Mouse (Mus musculus): Measurements from ENCODE around the gene Cbln1. TPM values are rescaled to one million over a fixed set of nuclear protein-coding genes. Genes with fewer than 3 reads are reported as not detected.

The Cbln1 gene
- 1 to 10 TPM; 3.4 to 4.0 TPM for total RNA-seq (2021)

DNA sequence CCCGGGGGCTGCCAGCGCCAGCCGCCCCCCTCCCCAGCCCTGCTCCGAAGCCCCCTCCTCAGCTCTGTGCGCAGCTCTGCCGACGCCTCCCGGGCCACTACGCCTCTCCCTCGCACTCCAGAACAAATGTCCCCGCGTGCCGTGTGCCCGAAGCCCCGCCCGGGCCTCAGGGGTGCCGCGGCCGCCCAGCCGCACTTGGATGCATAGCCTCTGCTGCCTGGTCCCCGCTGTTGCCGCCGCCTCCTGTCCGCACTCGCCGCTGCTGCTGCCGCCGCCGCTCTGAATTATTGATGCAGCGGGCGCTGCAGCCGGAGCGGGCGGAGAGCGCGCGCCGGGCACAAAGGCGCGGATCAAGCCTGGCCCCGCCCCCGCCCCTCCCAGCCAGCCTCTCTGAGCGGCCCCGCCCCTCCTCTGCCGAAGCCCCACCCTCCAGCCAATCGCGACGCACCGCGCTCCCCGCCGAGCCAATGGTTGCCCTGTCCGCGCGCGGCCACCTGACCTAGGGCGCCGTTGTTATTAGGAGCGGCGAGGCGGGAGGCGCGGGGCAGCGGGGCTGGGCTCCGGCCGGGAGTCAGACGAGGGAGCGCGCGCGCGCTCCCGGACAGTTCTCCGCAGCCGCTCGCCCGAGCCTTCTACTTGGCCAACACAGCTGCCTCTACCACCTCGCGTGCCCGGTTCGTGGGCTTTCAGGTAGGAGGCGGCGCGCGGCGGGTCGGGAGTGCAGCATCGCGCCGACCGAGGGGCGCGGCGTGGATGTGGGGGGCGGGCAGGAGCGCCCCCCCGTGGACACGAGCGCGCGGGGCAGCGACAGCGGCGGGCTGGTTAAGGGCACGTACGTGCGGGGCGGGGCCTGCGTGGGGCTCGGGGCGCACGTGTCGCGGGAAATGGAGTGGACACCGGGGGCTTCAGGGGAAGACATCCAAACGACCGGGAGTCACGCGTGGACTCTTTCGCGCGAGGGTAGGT, at the start of gene Cbln1:
Cbln1 (minus strand) TSS at position 339 of the 966 bp plus-strand sequence.
- DNase-seq = peak; percentile 80 to 81

DNA sequence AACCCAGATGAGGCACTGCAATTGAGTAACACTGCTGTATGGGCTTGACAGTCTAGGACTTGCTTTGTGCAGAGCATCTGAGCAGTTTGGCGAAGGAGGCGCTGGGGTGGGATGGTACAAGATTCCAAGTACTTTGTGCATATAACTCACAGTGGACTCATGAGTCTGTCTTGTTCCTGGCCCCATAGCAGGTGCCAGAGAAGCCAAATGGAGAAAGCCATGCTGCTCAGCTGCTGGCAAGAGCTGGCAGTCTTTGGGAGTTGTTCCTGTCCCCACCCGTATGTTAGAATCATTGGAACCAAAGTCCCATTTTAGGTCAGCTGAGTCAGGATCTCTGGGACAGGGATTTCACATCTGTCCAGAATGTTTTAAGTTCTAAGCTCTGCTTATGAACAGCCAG, 44.7 kb upstream of the Cbln1 start:
- DNase-seq = no peak

DNA sequence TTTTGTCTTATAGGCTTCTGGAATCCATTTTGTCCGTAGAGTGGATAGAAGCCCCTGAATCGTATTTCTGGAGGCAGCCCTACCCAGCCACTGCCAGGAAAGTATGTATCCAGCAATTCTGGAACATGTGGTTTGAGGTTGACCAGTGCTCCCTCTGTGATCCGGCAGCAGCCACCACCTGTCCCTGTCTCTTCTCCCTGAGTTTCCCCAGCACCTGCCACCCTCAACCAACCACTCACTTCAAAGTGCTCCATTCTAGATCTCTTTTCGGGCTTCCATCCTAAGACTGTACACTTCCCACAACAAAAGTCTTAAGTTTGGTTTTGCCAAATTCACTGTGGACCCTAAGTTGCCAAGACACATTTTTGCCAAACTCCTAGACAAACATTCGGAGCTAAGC, 41.4 kb upstream of the Cbln1 start:
- no peak for DNase-seq

DNA sequence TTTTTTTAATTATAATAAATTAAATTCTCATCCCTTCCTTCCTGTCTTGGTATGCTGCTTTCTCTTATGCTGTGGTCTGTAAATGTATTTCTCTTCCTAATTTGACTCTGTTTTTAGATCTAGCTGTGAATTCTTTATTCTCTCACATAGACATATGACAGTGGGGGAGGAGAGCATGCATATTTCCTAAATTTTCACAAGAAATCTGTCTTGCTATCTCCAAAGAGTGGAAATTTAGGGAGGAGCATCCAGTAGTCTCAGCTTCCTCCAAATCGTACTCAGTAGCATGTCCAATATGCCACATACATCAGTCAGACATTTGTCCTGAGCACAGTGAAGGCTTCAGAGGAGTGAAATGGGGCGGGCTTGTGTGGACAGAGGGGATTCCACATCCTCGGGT, 40.9 kb upstream of the Cbln1 start:
- DNase-seq = no peak

DNA sequence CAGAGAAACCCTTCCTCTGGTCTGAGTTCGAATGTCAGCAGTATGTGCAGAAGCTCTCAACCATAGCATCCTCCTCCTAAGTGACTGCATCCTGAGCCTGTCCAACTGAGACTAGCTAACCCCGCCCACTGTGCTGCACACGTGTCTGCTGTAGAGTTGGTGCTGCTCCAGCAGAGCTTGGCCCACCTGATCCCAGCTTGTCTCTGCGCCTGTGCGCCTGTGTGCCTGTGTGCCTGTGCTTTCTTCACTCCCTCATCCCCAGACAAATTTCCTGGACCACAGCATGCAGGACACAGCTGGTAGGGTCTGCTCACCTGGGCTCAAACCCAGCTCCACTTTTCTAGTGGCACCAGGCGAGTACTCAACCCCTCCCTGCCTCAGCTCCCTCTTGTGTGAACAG, 40.2 kb upstream of the Cbln1 start:
- DNase-seq = no peak

DNA sequence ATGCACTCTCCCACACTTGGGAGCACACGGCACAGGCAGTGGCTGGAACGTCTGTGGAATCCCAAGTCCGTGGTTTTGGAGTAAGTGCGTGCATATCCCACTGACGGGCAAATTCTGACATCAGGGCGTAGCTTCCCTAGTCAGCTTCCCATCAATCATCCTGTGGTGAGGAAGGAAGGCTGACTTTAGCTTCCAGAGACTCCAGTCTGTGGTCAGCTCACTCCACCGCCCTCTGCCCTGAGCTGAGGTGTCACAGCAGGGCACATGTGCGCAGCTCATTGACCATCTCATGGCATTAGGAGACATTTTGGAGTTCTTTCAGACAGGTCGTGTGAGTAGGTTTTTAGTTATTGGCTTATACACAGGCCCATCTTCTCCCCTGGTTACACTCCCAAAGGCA, 34.6 kb upstream of the Cbln1 start:
- DNase-seq = no peak

DNA sequence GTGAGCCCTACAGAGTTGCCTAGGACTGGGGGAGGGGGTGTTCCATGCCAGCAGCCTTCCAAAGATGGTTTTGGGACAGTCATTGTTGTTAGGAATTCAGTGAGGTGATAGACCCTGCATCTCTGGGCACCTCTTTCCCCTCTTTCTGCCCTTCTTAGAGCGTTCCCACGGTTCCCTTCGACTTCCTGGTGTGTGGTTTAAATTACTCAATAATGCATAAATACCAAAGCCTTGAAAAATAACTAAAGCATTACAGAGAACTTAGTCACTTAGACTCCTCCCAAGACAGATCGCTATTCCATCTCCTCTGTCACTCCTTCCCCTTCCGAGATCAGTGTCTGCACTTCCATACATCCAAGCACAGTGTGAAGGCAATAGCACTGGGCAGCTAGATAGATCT, 32.0 kb upstream of the Cbln1 start:
- DNase-seq = no peak

DNA sequence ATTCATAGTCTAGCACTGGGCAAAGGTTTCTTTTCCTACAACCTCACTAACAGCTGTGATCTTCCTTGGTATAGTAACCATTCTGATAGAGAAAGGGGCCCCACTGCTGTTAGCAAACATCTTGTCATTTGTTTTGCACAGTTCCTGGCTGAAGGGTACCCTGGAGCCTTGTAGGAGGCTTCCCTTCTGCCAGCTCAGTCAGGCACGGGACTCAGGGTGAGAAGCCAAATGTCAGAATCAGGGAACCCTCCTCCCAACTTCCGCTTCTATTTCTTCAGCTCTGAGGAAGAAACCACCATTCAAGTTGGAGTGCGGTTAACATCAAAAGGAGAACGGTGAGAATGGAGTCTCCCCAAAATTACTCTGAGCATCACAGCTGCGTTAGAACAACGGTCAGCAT, 30.3 kb upstream of the Cbln1 start:
- DNase-seq = no peak

DNA sequence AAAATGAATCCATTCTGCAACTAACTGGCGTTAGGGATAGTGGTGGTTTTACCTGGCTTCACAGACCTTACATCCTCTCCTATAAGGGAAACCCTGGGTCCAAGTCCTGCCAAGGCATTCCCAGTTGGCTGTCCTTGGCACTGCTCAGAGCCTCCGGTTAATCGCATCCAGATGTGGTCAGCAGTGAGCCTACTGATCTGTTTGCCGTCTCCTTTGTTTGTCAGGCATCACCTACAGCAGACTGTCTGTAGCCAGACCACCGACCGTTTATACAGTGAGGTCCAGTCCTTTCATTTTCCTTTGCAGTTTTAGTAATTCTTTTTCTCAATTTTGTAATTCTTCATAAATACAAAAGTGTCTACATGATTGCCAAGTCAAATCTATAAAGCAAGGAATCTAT, 25.2 kb upstream of the Cbln1 start:
- DNase-seq = no peak

DNA sequence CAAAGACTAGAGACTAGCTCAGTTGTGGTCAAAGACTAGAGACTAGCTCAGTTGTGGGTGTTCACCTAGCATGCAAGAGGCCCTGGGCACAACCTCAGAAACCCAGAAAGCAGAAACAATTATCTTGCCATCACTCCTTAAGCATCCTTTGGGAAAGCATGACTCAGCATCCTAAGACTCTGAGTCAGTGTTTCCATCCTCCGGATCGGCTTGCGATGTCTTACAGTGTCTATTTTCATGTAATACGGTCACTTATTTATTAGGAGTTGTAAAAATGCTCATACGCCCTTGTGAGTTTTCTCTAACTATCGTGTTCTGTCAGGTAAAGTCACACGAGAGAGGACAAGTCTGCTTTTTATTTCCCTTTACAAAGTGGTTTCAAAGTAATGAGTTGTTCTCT, 24.1 kb upstream of the Cbln1 start:
- DNase-seq = no peak

DNA sequence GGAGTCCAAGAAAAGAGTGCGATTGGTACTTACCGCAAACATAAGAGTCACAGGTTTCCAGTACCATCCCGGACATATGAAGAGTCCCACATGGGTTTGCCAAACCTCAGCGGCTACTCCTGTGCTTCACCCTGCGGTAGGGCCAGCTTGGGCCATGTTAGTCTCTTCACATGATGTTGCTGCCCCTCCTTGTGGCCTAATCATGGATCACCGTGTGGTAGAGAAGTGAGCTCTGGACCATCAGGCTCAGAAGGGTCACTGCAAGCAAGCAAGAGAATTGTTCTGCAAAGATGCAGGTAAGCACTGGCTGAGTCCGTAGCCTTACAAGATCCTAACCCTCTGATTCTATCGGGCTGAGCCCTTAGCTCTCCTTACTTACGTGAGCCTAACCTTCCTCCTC, 22.5 kb upstream of the Cbln1 start:
- no peak for DNase-seq

DNA sequence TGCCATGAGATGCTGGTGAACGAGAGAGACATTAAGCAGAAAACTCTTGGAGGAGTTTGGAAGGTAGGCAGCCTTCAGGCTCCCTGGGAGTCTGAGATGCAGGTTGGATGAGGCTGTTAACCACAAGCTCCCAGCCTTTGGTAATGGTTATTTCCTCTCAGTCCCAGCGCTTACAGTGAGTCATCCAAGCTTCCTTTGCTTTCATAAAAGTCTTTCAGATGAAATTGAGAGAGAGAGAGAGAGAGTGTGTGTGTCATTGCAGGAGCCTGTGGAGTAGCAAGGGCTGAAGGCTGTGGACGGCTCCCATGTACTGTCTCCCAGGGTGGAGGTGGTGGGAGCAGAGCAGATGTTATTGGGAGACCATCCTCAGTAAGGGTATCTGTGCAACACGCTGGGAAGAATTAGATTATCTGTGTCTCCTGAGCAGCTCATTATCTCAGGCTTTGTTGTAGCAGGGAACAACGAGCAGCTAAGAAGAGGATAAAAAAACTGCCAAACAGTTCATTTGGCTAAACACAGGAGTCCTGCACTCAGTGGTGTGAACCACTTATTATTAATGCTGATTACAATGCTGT, 17.5 kb upstream of the Cbln1 start:
- DNase-seq = no peak

DNA sequence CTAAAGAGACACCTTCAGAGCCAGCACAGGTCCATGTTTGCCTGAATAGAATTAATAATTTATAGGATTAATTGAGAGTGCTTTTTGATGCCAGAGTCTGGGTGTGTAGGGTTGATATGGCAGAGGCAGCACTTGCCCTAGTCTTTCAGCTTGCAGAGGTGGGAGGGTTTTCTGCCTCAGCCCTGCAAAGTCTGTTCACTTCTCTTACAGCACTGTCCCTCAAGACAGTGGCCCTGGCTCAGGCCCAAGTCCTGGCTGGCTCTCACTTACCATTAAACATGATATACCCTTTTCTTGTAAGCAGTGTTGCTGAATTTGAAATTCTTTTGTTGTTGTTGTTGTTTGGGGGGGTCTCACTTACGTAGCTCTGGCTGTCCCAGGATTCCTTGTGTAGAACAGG, 9.0 kb upstream of the Cbln1 start:
- no peak for DNase-seq

DNA sequence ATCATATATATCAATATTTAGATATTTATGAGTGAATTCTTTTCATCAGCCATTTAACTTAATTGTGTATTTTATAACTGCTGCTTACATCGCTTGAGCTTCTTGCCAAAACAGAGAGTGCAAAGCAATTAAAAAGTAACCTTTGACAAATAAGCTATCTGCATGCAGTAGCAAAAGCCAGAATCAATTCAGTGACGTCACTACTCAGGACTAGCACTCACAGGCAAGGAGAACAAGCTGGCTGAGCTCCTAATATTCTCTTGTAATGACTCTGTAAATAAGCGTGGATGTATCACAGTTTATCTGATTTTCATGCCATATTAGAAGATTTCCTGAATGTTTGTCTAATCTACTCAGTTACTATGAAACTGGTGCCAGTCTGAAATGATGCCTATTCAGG, 5.8 kb upstream of the Cbln1 start:
- DNase-seq = no peak

DNA sequence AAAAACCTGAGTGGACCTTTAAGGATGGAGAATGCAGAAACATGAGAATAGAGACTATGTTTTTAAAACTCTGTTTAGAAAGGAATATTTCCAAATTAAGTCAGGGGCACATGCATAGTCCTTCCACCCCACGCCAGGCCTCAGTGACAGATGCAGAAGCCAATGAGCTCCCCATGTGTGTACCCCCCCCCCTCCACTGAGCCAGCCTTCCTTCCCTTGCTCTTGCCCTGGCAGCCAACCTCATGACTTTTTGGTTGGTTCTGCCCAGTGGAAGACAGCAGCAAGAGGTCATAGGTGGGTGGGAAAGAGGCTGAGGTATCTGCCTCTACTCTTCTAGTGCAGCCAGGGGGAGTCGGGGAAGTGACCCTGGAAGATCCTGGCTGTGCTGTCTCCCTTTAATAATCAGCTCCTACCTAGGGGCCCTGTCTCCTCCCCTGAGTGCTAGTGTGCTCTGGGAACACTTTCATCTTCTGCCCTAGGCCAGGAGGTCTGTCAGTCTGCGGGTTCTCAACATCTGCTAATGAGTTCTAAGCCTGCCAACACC, 4.8 kb upstream of the Cbln1 start:
- DNase-seq = no peak

DNA sequence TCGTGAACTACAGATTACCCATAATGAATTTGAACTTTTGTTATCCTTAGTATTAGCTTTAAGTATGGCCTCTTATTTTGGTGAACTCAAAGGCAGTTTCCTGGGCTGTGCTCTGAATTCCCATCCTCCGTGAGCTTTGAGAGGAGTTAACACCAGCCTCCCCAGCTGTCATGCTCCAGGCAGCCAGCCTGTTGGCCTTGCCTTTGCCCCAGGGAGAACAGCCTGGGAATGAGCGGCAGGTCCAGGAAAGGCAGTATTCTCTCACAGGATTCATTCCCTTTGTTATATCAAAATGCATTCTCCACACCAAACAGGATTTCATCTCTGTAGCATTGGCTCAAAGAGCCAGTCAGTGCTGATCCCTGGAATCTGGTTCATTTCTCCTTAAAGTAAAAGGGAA, 3.1 kb upstream of the Cbln1 start:
- no peak for DNase-seq

DNA sequence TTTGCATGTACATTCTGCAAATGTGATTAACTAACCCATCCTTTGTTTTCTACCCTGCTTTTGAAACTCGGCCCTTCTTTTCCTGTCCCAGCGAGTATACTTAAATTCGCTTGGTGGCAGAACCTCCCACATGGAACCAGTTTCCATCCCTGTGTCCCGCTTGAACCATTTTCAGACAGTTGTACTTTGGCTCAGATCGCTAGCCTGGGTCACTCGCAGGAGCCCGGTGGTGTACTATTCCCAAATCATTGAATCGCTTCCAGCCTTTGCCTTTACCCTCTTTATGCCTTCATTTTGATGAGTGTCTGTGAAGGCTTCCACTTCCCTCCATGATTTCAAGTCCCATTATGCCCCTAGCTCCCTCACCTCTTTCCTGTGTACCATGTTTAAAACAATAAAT, 2.0 kb upstream of the Cbln1 start:
- DNase-seq = no peak

DNA sequence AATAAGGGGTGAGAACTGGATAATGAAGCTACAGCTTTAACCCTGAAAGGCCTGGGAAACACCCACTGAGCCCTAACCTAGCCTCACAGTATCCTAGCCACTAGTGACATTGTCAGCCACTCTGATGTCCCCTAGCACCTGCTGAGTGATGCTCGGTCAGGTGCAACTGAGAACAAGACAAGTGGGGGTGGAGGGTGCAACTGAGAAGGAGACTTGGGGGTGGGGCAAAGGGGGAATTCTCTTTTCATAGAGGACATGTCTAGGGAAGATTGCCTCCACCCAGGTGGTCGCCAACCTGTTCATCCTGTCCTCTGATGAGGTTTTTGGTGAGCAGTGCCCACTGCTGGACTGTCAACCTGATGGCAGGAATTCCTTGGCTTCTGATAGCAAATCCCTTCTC, 1.5 kb upstream of the Cbln1 start:
- no peak for DNase-seq

DNA sequence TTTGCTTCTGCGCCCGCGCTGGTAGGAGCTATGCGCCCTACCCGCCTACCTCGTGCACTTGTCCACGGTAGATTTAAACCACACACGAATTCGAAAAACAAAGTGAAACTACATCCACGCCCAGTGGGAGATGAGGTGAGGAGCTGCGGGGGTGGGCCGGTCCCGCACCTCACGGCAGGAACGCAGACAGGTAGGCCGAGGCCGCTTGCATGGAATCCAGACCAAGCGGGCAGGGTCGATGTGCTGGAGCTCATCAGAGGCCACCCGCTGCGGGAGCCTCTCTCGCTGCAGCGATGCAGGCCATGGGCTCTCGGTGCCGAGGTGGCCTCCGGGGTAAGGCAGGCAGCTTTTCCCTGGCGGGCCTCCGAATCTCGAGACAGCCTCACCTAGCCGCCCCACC, 905 bp upstream of the Cbln1 start:
- no peak for DNase-seq

DNA sequence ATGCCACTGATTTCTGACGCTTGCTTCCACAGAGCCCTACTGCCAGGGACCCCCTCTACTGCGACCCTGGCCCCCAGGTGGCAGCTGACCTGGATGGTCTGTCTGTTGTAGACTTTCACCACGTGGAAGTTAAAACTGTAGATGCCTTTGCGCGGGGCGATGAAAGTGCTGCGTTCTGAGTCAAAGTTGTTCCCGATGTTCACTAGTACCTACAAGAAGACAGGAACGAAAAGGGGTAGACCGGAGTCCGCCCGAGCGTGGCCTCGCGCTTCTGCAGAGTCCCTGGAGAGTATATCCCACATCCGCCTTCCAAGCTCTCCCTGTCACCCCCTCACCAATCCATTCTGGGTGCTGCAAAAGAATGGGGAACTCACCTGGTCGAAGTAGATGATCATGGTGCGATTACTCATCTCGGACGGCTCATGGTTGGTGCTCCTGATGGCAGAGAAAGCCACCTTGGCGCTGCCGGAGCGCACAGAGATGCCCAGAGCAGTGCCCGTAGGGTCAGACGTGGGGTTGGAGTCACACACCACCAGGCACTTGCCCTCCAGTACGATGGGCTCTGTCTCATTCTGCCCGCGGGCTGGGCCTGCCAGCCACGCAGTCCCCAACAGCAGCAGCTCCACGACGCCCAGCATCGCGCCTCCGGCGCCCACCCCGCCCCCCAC, 672 bp downstream of the Cbln1 start:
- DNase-seq = peak in 1 of 2 experiments; percentile 3

DNA sequence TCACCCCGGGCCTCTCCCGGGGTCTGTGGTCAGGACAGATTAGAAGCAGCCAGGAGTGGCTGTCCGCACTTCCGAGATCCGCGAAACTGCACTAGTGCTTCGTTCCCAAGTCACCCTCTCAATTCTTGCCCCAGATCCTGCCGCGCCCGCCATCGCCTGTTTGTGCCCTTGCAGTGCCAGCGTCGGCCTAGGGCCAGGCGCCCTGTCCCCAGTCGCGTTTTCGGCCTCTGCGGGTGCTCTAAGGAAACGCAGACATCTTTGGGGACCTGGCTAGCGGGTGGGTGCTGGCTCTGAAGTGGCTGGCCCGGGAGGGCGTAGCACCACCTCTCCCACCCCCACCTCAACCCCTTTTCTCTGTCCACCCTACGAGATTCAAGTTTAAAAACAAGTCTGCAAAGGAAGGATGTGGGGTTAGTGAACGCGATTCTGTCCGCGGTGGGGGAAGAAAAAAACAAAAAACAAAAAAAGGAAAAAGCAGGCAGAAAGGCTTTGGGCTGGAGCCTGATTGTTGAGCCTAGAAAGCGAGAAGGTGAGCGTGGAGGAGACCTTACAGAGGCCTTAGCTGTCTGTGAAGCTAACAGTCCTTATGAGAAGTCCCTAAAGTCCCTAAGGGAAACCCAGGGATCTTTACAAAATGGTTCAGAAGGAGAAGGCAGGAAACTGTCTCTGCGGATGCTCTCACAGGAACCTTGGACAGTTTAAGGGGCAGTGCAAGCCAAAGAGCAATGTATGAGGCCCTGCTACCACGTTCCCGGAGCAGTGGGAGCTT, 1.4 kb downstream of the Cbln1 start:
- peak in 1 of 2 experiments; percentile 5 for DNase-seq
